Mouse (Mus musculus): ENCODE results near the gene Srbd1.
A peak's percentile ranks its signal among the peaks of the same experiment; 100 is the strongest.

Srbd1 gene

GRCm38 (mm10) chr17:86144537-86145078 is 367 bp downstream of the Srbd1 start:
- DNase-seq (ENCODE audit: low spot score in 2 of 2) = no peak

- no peak for DNase-seq (ENCODE audit: low spot score in 2 of 2)
Measured at GRCm38 (mm10) chr17:86135835-86136234, 9.1 kb downstream of the Srbd1 start.

DNA sequence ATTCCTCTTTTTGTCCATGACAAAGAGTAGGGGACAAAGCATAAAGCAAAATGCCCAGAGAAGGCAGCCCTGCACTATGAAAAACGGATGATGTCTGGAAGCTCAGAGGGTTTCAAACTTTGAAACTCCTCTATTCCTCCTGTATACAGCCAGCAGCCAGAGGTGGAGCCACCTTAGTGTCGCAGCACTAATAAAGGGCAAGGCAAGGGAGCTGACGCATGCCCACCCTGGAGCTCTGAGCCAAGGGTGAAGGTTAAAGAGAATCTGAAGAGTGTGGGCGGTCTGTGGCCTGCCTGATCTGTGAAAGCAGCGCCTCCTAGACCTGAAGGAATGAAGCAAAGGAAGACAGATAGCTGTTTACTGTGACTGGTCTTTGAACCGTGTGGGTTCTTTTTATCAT is 10.5 kb downstream of the Srbd1 start:
- no peak for DNase-seq (ENCODE audit: low spot score in 2 of 2)

DNA sequence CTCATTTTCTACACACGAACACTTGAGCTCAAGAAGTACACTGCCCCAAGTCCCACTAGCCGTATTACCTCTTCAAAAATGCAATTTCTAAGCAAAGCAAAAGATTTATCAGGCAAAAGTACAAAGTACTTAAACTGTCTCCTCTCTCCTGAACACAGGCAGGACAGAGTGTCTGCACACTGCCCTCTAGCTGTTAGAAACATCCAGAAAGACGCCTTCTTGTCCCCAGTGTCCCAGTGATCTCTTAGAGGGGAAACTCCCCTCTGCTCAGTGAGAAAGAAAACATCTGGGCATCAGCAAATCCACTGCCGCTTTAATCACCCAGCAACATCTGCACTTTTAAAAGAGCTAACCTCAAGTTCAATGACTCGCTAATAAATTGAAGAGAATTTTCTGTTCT is 12.4 kb downstream of the Srbd1 start:
- DNase-seq (ENCODE audit: low spot score in 2 of 2) = no peak

GRCm38 (mm10) chr17:86128198-86128597 is 16.8 kb downstream of the Srbd1 start:
- DNase-seq (ENCODE audit: low spot score in 2 of 2) = no peak

GRCm38 (mm10) chr17:86125908-86126307 is 19.1 kb downstream of the Srbd1 start:
- DNase-seq (ENCODE audit: low spot score in 2 of 2) = no peak

DNA sequence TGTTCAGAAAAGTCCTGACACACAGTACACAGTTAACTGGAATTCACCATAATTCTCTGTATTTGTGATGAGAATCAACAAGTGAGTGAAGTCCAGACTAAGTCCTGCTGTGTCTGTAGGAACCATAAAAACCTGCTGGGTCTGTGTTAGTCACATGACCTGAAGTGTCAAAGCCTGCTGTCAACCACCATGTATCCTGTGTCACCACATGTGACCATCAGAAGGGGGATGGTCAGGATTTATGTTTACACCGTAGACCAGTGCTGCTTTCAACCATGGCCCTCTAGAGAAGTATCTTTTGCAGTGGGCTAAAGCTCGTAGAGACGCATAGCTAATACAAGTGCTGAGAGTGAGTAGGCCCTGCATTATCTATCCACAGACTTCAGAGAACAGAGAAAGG is 21.8 kb downstream of the Srbd1 start:
- DNase-seq (ENCODE audit: low spot score in 2 of 2) = no peak

- no peak for DNase-seq (ENCODE audit: low spot score in 2 of 2)
Measured at GRCm38 (mm10) chr17:86096875-86097274, 48.1 kb downstream of the Srbd1 start.

- DNase-seq (ENCODE audit: low spot score in 2 of 2) = no peak
Measured at GRCm38 (mm10) chr17:86093124-86093523, 51.9 kb downstream of the Srbd1 start.

GRCm38 (mm10) chr17:86091631-86092030 is 53.3 kb downstream of the Srbd1 start:
- no peak for DNase-seq (ENCODE audit: low spot score in 2 of 2)

DNA sequence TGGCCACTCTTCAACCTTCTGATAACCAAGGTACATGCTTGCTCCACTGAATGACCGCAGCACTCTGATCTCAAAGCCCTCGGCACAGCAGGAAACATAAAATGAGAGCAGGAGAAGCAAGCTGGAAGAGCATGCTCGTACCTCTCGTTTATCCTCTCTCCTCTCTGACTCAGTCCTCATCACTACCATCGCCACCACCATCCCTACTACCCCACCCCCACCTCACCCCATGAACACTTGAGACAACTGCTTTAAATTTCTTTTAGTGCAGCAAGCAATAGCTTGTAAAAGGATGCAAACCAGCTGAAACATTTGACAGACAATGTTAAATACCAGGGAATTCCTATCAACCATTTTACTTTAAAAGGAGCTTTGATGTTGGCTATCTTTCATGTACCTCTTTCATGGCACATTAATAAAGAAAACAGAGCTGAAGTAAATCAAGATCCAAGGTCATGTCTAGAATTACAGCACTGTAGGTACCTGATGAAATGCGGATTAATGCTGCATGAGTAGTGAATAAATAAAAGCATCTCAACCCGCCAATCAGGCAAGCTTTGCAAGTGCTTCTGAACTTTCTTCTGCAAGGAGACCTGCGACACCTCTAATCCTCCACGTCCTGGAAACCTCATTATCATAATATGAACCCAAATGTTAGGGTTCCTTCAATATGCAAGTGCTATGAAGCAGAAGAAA is 54.9 kb downstream of the Srbd1 start:
- no peak for DNase-seq (ENCODE audit: low spot score in 2 of 2)

DNA sequence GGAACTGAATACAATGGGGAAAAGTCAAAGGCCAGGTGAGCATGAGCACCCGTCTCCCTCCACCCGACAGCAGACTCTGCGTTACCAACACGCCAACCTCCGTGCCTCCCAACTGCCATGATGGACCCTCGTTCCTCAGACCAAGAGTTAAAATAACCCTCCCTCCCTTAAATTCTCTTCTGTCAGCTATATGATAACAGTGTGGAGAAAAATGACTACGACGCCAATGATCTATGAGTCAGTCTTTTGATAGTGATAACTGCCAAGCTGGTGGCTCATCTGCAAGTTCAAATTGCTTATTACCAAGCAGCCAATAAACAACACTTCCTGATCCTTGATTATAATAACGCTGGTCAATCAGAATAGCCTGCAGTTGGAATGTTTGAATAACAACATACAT is 57.1 kb downstream of the Srbd1 start:
- DNase-seq (ENCODE audit: low spot score in 2 of 2) = no peak

DNA sequence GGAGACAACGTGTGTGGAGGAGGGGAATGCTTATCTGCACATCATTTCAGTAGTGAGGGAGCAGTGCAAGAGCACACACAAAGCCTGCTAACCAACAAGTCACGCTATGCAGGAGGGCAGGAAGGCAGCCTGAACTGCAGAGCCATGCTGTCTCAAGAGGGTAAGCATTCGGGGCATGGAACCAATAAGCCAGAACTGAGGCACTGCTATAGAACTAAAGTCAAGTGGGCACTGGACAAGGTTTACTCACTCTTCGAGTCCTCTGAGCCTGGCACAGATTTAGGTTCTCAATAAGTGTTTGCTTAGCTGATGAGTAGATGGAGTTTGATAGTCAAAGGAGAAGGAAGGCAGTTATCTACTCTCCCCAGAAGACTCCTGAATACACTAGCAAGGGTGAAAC is 58.8 kb downstream of the Srbd1 start:
- DNase-seq (ENCODE audit: low spot score in 2 of 2) = no peak

- DNase-seq (ENCODE audit: low spot score in 2 of 2) = no peak
Measured at GRCm38 (mm10) chr17:86083207-86083606, 61.8 kb downstream of the Srbd1 start.

DNA sequence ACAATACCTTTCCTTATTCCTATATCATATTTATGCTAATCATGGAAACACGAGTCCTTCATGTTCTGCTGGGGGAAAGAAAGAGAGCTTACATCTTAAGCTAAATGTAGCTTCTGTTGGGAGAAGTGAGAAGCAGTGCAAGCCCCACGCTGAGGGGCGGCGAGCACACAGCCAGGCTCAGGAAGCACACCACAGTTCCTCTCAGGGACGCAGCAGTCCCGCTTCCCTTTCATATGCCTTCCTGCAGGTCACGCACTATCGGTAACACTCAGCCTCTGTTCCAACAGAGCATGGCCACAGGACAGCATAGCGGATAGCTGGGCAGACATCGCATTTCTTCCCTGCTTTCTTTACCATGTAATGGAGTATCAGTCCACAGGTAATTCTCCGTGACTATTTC is 66.9 kb downstream of the Srbd1 start:
- no peak for DNase-seq (ENCODE audit: low spot score in 2 of 2)

GRCm38 (mm10) chr17:86067444-86067843 is 77.5 kb downstream of the Srbd1 start:
- DNase-seq (ENCODE audit: low spot score in 2 of 2) = no peak

- DNase-seq (ENCODE audit: low spot score in 2 of 2) = no peak
Measured at GRCm38 (mm10) chr17:86065833-86066232, 79.1 kb downstream of the Srbd1 start.

GRCm38 (mm10) chr17:86063461-86063860 is 81.5 kb downstream of the Srbd1 start:
- peak; percentile 17 to 32 for DNase-seq (ENCODE audit: low spot score in 2 of 2)

DNA sequence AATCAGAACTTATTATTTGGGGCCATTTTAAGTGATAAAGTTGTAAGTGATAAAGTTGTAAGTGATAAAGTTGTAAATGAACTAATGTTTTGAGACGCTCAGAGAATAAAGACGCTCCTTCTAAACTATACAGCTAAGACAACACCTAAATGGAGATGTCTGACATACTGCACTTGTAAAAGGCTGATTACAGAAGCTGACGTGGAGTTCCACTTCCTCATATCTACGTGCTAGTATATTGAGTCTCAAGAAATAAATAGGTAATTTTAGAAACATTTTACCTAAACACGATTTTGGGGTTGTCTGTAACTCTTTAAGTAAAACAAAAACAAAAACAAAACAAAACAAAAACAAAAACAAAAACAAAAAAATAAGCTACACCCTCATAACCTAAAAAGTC is 84.1 kb downstream of the Srbd1 start:
- DNase-seq (ENCODE audit: low spot score in 2 of 2) = no peak

- DNase-seq (ENCODE audit: low spot score in 2 of 2) = no peak
Measured at GRCm38 (mm10) chr17:86040221-86040984, 104.6 kb downstream of the Srbd1 start.

- DNase-seq (ENCODE audit: low spot score in 2 of 2) = no peak
Measured at GRCm38 (mm10) chr17:86039741-86040140, 105.2 kb downstream of the Srbd1 start.

GRCm38 (mm10) chr17:86038211-86038648 is 106.7 kb downstream of the Srbd1 start:
- DNase-seq (ENCODE audit: low spot score in 2 of 2) = no peak

GRCm38 (mm10) chr17:86035576-86035975 is 109.4 kb downstream of the Srbd1 start:
- no peak for DNase-seq (ENCODE audit: low spot score in 2 of 2)
